Mouse (Mus musculus) heart, embryonic 14.5 days (tissue): ENCODE data around the gene Ntng1. TPM values are rescaled to one million over a fixed set of nuclear protein-coding genes. Genes with fewer than 3 reads are reported as not detected.

Source experiments
- ATAC-seq: fragments of 200-750 bp; cut with Nextera tagmentation; 2 replicates; pipeline ENCODE4 v1.8.0; 2017; ENCODE audit warnings: low read depth, moderate TSS enrichment; ENCODE audit not compliant: insufficient number of reproducible peaks, insufficient read depth, low FRiP score
- H3K27ac ChIP-seq, 2 experiments: fragments of 200-500 bp in 1 of 2; fragments of 300-500 bp in 1 of 2; sonication (generic) in 1 of 2; replicated peaks in 1 of 2; 2 replicates each; pipeline ENCODE4 v1.5.1; 2012 to 2014; ENCODE audit warnings: low read depth in 2 of 2, low read length in 2 of 2, control low read depth in 1 of 2, mild to moderate bottlenecking in 1 of 2, mixed read lengths in 1 of 2; ENCODE audit not compliant: control insufficient read depth in 1 of 2, insufficient read depth in 1 of 2
- H3K27me3 ChIP-seq: fragments of 300-500 bp; sonication (generic); 2 replicates; pipeline ENCODE4 v1.6.1; 2014; ENCODE audit warnings: mild to moderate bottlenecking, low read length, control low read depth; ENCODE audit not compliant: control insufficient read depth, insufficient read depth
- H3K36me3 ChIP-seq: fragments of 300-500 bp; sonication (generic); 2 replicates; pipeline ENCODE4 v1.6.1; 2014; ENCODE audit warnings: mild to moderate bottlenecking, control low read depth, low read length, mixed read lengths; ENCODE audit not compliant: control insufficient read depth, insufficient read depth
- H3K4me1 ChIP-seq, 2 experiments: fragments of 200-500 bp in 1 of 2; fragments of 300-500 bp in 1 of 2; sonication (generic) in 1 of 2; 2 replicates each; pipeline ENCODE4 v1.6.1; 2012 to 2014; ENCODE audit warnings: low read length in 2 of 2, control low read depth in 1 of 2, mixed read lengths in 1 of 2; ENCODE audit not compliant: control insufficient read depth in 2 of 2, insufficient read depth in 2 of 2
- H3K4me2 ChIP-seq: fragments of 300-500 bp; sonication (generic); 2 replicates; pipeline ENCODE4 v1.6.1; 2014; ENCODE audit warnings: mild to moderate bottlenecking, low read length
- H3K4me3 ChIP-seq, 2 experiments: fragments of 200-500 bp in 1 of 2; fragments of 300-500 bp in 1 of 2; sonication (generic) in 1 of 2; 2 replicates each; pipeline ENCODE4 v1.5.1; 2012 to 2014; ENCODE audit warnings: low read length in 2 of 2, mild to moderate bottlenecking in 2 of 2, control low read depth in 1 of 2, low read depth in 1 of 2, moderate library complexity in 1 of 2; ENCODE audit not compliant: control insufficient read depth in 1 of 2, insufficient read depth in 1 of 2
- H3K9ac ChIP-seq: fragments of 300-500 bp; sonication (generic); 2 replicates; pipeline ENCODE4 v1.6.1; 2014; ENCODE audit warnings: mild to moderate bottlenecking, low read length
- H3K9me3 ChIP-seq: fragments of 300-500 bp; sonication (generic); 2 replicates; pipeline ENCODE4 v1.6.1; 2016; ENCODE audit warnings: low read length, control low read depth; ENCODE audit not compliant: control insufficient read depth
- WGBS: fragments of 180-500 bp; shearing (Covaris S2); extraction: QIAGEN DNeasy Blood & Tissue Kit; methylation state at CpG from one replicate; pipeline ENCODE4 v1.1.7; 2014; 5-methylcytosine and 5-hydroxymethylcytosine counted together
- polyA plus RNA-seq: library from polyadenylated mRNA; unstranded; fragments of >200 nt; fragmentation: Nextera tagmentation; extraction: Ambion mirVana; gene quantifications from 2 replicates; pipeline ENCODE4 v1.2.1, GENCODE M21; 2014

Gene Ntng1
- polyA plus RNA-seq, 1 experiment from 2014 or later, result 0.26 TPM

- H3K36me3 ChIP-seq, result no peaks in the 10 kb centered on the region
- H3K4me2 ChIP-seq, result no peak overlapping the region
- no peaks in the 10 kb centered on the region for H3K27me3 ChIP-seq
- no peak overlapping the region for H3K9ac ChIP-seq
- 81% methylated on average over 1 of the region's 1 CpGs for WGBS
- no peak overlapping the region for H3K4me3 ChIP-seq
- no peak overlapping the region for H3K27ac ChIP-seq
- H3K4me1 ChIP-seq, result no peaks in the 10 kb centered on the region
- no peak for ATAC-seq
- H3K9me3 ChIP-seq, result no peaks in the 10 kb centered on the region
Measured at GRCm38 (mm10) chr3:109942960-109943359, 200.9 kb downstream of the Ntng1 start.

GRCm38 (mm10) chr3:109937634-109938033, 206.2 kb downstream of the Ntng1 start:
- Histone ChIP-seq H3K36me3 (no peaks in the 10 kb centered on the region), H3K27me3 (no peaks in the 10 kb centered on the region), H3K27ac (no peak overlapping the region), H3K9me3 (no peaks in the 10 kb centered on the region), H3K4me3 (no peak overlapping the region), H3K4me1 (no peaks in the 10 kb centered on the region), H3K9ac (no peak overlapping the region), H3K4me2 (no peak overlapping the region)
- WGBS, result 83% methylated on average over 2 of the region's 2 CpGs
- no peak for ATAC-seq

- ATAC-seq, result no peak
- Histone ChIP-seq H3K4me1 (peaks cover 0 to 3% of the 10 kb centered on the region in 2 experiments; a peak in 2 of 4 replicates), H3K27me3 (no peaks in the 10 kb centered on the region), H3K4me2 (no peak overlapping the region), H3K36me3 (no peaks in the 10 kb centered on the region), H3K4me3 (no peak overlapping the region), H3K9ac (no peak overlapping the region), H3K9me3 (no peaks in the 10 kb centered on the region), H3K27ac (no peak overlapping the region)
- 79% methylated on average over 3 of the region's 3 CpGs for WGBS
Measured at GRCm38 (mm10) chr3:109936275-109936674, 207.5 kb downstream of the Ntng1 start.

- Histone ChIP-seq H3K9ac (no peak overlapping the region), H3K4me2 (0 out of 2 replicates have a peak overlapping the region, but pooled peaks have one; percentile 11), H3K27me3 (no peaks in the 10 kb centered on the region), H3K4me1 (peaks cover 0 to 3% of the 10 kb centered on the region in 2 experiments; a peak in 2 of 4 replicates), H3K36me3 (no peaks in the 10 kb centered on the region), H3K27ac (no peak overlapping the region), H3K4me3 (no peak overlapping the region), H3K9me3 (no peaks in the 10 kb centered on the region)
- no peak for ATAC-seq
- WGBS, result 31% methylated on average over 8 of the region's 8 CpGs
Measured at GRCm38 (mm10) chr3:109932261-109932660, 211.6 kb downstream of the Ntng1 start.

- Histone ChIP-seq H3K9me3 (no peaks in the 10 kb centered on the region), H3K4me3 (no peak overlapping the region), H3K27me3 (no peaks in the 10 kb centered on the region), H3K4me1 (peaks cover 0 to 3% of the 10 kb centered on the region in 2 experiments; a peak in 2 of 4 replicates), H3K4me2 (no peak overlapping the region), H3K27ac (no peak overlapping the region), H3K9ac (no peak overlapping the region), H3K36me3 (no peaks in the 10 kb centered on the region)
- WGBS, result 88% methylated on average over 5 of the region's 5 CpGs
- ATAC-seq, result no peak
Measured at GRCm38 (mm10) chr3:109931021-109931420, 212.8 kb downstream of the Ntng1 start.

- no peak overlapping the region for H3K4me2 ChIP-seq
- no peak for ATAC-seq
- 48% methylated on average over 4 of the region's 4 CpGs for WGBS
- H3K27ac ChIP-seq, result no peak overlapping the region
- H3K4me1 ChIP-seq, result no peaks in the 10 kb centered on the region
- H3K4me3 ChIP-seq, result no peak overlapping the region
- H3K9me3 ChIP-seq, result no peaks in the 10 kb centered on the region
- H3K27me3 ChIP-seq, result peaks cover 9% of the 10 kb centered on the region; the same call in 1 of the 2 replicates
- H3K9ac ChIP-seq, result no peak overlapping the region
- no peaks in the 10 kb centered on the region for H3K36me3 ChIP-seq
Measured at GRCm38 (mm10) chr3:109923788-109924187, 220.0 kb downstream of the Ntng1 start.

GRCm38 (mm10) chr3:109918996-109919395, 224.8 kb downstream of the Ntng1 start:
- no peaks in the 10 kb centered on the region for H3K36me3 ChIP-seq

More at GRCm38 (mm10) chr3:109918996-109919395, 224.8 kb downstream of the Ntng1 start:
- 83% methylated on average over 3 of the region's 3 CpGs for WGBS
- Histone ChIP-seq H3K9me3 (no peaks in the 10 kb centered on the region), H3K4me1 (no peaks in the 10 kb centered on the region), H3K27ac (no peak overlapping the region), H3K4me3 (no peak overlapping the region), H3K9ac (no peak overlapping the region), H3K27me3 (peaks cover 18% of the 10 kb centered on the region), H3K4me2 (no peak overlapping the region)
- ATAC-seq, result no peak
